Mouse (Mus musculus): ENCODE measurements around the gene Nedd9. TPM values are rescaled to one million over a fixed set of nuclear protein-coding genes. Genes with fewer than 3 reads are reported as not detected.

Gene Nedd9
- polyA plus RNA-seq, 1 experiment from 2014 or later, result 11.1 TPM

DNA sequence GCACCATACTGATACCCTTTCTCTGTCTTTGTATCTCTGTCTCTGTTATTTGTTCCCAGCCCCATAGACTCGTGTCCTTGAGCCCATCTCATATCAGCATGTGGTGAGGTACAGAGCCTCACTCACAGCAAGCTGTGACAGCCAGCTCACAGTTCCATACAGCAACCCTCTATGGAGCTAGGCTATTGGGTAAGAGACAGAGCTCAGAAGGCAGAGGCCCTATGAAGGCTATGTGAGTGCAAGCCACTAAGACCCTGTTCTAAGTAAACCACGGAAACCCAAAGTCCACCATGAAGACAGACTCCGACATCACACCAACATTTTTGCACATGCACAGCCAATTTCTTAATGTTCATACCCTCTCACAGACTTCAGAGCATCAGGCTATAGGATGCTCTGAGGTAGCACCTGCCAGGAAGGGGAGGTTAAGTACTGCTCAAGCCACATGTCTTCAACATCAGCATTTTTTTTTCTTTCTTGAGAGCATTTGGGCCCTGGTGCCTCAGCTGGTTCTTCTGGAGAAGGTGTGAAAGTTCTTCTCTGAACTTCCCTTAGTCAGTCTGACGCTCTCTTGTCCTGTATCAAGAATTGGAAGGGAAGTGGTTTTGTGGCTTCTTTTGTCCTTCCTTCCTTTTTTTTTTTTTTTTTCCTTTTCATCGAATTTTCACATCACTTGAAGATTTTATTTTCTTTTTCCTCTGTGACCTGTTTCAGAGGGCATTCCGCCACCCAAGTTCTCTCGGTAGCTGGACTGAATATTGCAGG, 105.9 kb downstream of the Nedd9 start:
- Histone ChIP-seq H3K4me1 (peaks cover 16% of the 10 kb centered on the region), H3K36me3 (no peaks in the 10 kb centered on the region), H3K9me3 (replicated peaks) (no peaks in the 10 kb centered on the region), H3K27ac (no peak overlapping the region), H3K4me3 (no peak overlapping the region), H3K27me3 (ENCODE audit: low read depth, poor library complexity, severe bottlenecking) (0 out of 2 replicates have a peak, but pooled peaks cover 6% of the 10 kb centered on the region)
- 82% methylated on average over 7 of the region's 7 CpGs for WGBS
- DNase-seq (ENCODE audit: low spot score), result no peak

DNA sequence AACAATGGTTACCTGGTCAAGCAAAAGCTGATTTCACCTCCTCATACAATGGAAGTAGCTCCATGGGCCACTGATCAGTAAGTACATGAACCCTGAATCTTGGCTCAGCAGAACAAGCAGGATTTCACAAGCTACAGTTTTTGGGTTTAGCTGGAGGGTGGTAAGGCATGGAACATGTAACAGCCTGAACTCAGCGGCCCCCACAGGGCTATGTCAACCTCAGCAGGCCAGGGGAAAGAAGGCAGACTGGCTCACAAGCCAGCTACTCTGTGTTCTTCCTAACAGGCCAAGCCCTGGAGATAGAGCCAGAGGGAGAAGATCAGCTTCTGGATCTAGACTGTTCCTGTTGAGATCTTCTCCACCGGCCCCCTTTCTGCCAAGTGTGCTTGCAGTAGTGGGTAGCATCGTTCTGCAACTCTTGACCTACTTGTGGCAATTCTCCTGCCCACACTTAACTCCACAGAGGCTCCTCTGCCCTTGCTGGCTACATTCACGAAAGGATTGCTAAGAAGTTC, 107.2 kb downstream of the Nedd9 start:
- 87% methylated on average over 4 of the region's 4 CpGs for WGBS
- no peak for DNase-seq (ENCODE audit: low spot score)
- 0 out of 2 replicates have a peak, but pooled peaks cover 6% of the 10 kb centered on the region for H3K27me3 ChIP-seq (ENCODE audit: low read depth, poor library complexity, severe bottlenecking)
- peaks cover 16% of the 10 kb centered on the region for H3K4me1 ChIP-seq
- H3K27ac ChIP-seq, result no peak overlapping the region
- no peak overlapping the region for H3K4me3 ChIP-seq
- no peaks in the 10 kb centered on the region for H3K36me3 ChIP-seq
- no peaks in the 10 kb centered on the region for H3K9me3 ChIP-seq (replicated peaks)

GRCm38 (mm10) chr13:41378462-41378861, 108.7 kb downstream of the Nedd9 start:
- 73% methylated on average over 5 of the region's 5 CpGs for WGBS
- H3K9me3 ChIP-seq (replicated peaks), result no peaks in the 10 kb centered on the region
- peaks cover 16% of the 10 kb centered on the region for H3K4me1 ChIP-seq
- 0 out of 2 replicates have a peak, but pooled peaks cover 6% of the 10 kb centered on the region for H3K27me3 ChIP-seq (ENCODE audit: low read depth, poor library complexity, severe bottlenecking)
- no peaks in the 10 kb centered on the region for H3K36me3 ChIP-seq
- H3K27ac ChIP-seq, result no peak overlapping the region
- no peak overlapping the region for H3K4me3 ChIP-seq
- no peak for DNase-seq (ENCODE audit: low spot score)

DNA sequence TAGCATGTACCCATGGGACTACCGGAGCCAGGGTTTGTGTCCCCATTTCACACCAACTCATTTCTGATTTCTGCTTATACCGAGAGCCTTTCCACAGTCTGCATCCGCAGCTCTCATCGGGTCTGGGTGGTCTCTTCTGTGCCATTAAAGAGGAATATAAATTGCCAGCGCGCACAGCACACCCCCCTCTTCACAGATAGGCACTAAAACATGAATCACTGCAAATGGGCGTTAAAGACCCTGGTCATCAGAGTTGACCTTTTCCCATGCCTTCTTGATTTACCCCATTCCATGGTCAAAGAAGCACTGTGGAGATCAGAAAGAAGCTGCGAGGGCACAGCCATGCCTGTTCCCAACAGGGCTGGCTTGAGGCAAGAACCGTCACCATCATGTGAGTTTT, 109.3 kb downstream of the Nedd9 start:
- no peak overlapping the region for H3K4me3 ChIP-seq
- 47% methylated on average over 9 of the region's 9 CpGs for WGBS
- no peaks in the 10 kb centered on the region for H3K9me3 ChIP-seq (replicated peaks)
- H3K36me3 ChIP-seq, result no peaks in the 10 kb centered on the region
- H3K27me3 ChIP-seq (ENCODE audit: low read depth, poor library complexity, severe bottlenecking), result 0 out of 2 replicates have a peak, but pooled peaks cover 6% of the 10 kb centered on the region
- no peak for DNase-seq (ENCODE audit: low spot score)
- H3K27ac ChIP-seq, result no peak overlapping the region
- peaks cover 16% of the 10 kb centered on the region for H3K4me1 ChIP-seq

GRCm38 (mm10) chr13:41377011-41377431, 110.1 kb downstream of the Nedd9 start:
- DNase-seq (ENCODE audit: low spot score), result no peak
- H3K36me3 ChIP-seq, result no peaks in the 10 kb centered on the region
- H3K9me3 ChIP-seq (replicated peaks), result no peaks in the 10 kb centered on the region
- no peak overlapping the region for H3K4me3 ChIP-seq
- H3K27me3 ChIP-seq (ENCODE audit: low read depth, poor library complexity, severe bottlenecking), result 0 out of 2 replicates have a peak, but pooled peaks cover 6% of the 10 kb centered on the region
- H3K27ac ChIP-seq, result no peak overlapping the region
- WGBS, result 5% methylated on average over 2 of the region's 2 CpGs
- H3K4me1 ChIP-seq, result peaks cover 16% of the 10 kb centered on the region

- Histone ChIP-seq H3K27me3 (ENCODE audit: low read depth, poor library complexity, severe bottlenecking) (0 out of 2 replicates have a peak, but pooled peaks cover 6% of the 10 kb centered on the region), H3K4me1 (peaks cover 16% of the 10 kb centered on the region), H3K4me3 (no peak overlapping the region), H3K27ac (no peak overlapping the region), H3K9me3 (replicated peaks) (no peaks in the 10 kb centered on the region), H3K36me3 (no peaks in the 10 kb centered on the region)
- DNase-seq (ENCODE audit: low spot score), result no peak
- WGBS, result 76% methylated on average over 4 of the region's 4 CpGs
Measured at GRCm38 (mm10) chr13:41376111-41376510, 111.1 kb downstream of the Nedd9 start.

GRCm38 (mm10) chr13:41375696-41376095, 111.5 kb downstream of the Nedd9 start:
- Histone ChIP-seq H3K9me3 (replicated peaks) (no peaks in the 10 kb centered on the region), H3K27me3 (ENCODE audit: low read depth, poor library complexity, severe bottlenecking) (0 out of 2 replicates have a peak, but pooled peaks cover 6% of the 10 kb centered on the region), H3K4me1 (peaks cover 16% of the 10 kb centered on the region), H3K36me3 (no peaks in the 10 kb centered on the region), H3K4me3 (no peak overlapping the region), H3K27ac (no peak overlapping the region)
- 66% methylated on average over 6 of the region's 6 CpGs for WGBS
- DNase-seq (ENCODE audit: low spot score), result no peak

DNA sequence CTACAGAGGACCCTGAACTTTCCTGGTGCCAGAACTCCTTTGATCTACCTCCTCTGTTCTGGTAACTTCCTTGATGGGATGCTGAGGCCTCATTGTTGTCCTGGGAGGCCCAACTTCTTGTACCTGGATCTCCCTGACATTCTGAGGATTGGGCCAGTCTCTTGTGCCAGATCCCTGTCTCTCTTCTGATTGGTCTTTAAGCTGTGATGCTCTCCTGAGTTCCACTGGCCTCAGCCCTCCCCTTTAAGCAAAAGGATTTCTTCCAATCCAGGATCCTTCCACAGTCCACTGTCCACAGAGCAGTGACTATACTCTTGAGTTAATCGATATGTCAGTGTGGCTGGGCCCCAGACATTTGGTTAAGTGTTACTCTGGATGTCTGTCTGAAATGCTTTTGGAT, 112.3 kb downstream of the Nedd9 start:
- H3K9me3 ChIP-seq (replicated peaks), result no peaks in the 10 kb centered on the region
- H3K4me3 ChIP-seq, result no peak overlapping the region
- DNase-seq (ENCODE audit: low spot score), result no peak
- WGBS, result 90% methylated on average over 1 of the region's 1 CpGs
- peaks cover 16% of the 10 kb centered on the region for H3K4me1 ChIP-seq
- H3K27me3 ChIP-seq (ENCODE audit: low read depth, poor library complexity, severe bottlenecking), result 0 out of 2 replicates have a peak, but pooled peaks cover 6% of the 10 kb centered on the region
- H3K27ac ChIP-seq, result no peak overlapping the region
- no peaks in the 10 kb centered on the region for H3K36me3 ChIP-seq

DNA sequence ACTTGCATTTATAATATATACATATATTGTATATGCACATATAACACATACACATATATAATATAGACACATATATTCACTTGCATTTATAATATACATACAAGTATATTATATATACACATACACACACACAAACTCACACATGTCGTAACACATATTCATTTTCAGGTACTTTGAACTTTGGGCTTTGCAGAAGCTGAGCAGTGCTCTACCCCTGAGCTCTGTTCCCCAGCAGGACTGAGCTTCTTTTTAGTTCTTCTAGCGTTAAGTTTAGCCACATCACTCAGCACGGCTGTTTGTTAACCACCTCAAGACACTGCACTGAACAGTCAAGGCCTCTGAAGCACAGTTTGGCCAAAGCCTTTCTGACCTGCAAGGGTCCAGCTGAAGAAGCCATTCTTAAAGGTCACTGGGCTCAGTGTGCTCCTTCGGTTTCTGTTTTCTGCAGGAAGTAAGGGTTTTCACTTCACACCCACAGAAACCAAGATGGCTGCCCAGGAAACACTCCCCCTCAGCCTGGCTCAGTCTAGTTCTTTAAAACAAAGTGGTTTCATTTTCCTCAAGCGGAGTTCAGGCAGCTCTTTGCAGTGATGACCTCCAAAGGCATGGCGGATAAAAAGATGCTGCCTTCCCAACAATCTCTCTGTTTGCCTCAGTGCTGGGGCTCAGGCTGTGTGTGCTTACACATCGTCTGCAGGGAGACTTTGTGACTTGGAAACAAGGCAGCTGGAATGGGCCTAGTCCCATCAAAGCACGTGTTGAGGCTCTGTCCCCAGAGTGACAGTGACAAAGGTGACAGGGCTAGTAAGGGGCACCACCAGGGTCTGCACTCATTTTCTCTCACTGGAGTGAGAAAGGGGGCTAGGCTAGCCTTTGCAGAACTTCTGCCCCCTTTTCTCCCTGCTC, 114.4 kb downstream of the Nedd9 start:
- H3K27ac ChIP-seq, result peak overlapping the region; percentile 37; the same call in 1 of the 2 replicates
- H3K9me3 ChIP-seq (replicated peaks), result no peaks in the 10 kb centered on the region
- peaks cover 12% of the 10 kb centered on the region for H3K4me1 ChIP-seq
- no peaks in the 10 kb centered on the region for H3K27me3 ChIP-seq (ENCODE audit: low read depth, poor library complexity, severe bottlenecking)
- no peak overlapping the region for H3K4me3 ChIP-seq
- 79% methylated on average over 8 of the region's 8 CpGs for WGBS
- no peaks in the 10 kb centered on the region for H3K36me3 ChIP-seq
- no peak for DNase-seq (ENCODE audit: low spot score)

DNA sequence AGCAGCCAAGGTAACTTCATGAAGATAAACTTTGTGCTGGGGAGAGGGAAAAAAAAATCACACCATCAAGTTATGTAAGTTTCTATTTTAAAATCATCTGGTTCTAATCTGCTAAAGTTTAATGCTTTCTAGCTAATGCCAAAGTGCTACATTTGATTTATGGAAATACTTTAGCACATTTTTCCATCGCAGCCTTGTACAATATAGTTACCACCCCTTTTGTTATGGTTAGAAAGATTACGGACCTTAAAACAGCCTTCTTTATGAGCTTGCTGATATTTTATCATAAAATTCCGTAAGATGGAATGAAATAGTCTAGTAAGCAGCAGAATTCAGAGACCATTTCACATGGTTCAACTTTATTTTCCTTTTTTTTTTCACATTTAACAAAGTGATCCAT, 115.6 kb downstream of the Nedd9 start:
- no peak overlapping the region for H3K27ac ChIP-seq
- no peaks in the 10 kb centered on the region; the same call in 1 of the 2 replicates for H3K4me1 ChIP-seq
- 84% methylated on average over 3 of the region's 3 CpGs for WGBS
- no peak overlapping the region for H3K4me3 ChIP-seq
- H3K9me3 ChIP-seq (replicated peaks), result no peaks in the 10 kb centered on the region
- H3K27me3 ChIP-seq (ENCODE audit: low read depth, poor library complexity, severe bottlenecking), result no peaks in the 10 kb centered on the region
- DNase-seq (ENCODE audit: low spot score), result no peak
- H3K36me3 ChIP-seq, result no peaks in the 10 kb centered on the region

- Histone ChIP-seq H3K36me3 (no peaks in the 10 kb centered on the region), H3K4me1 (no peaks in the 10 kb centered on the region; the same call in 1 of the 2 replicates), H3K27me3 (ENCODE audit: low read depth, poor library complexity, severe bottlenecking) (no peaks in the 10 kb centered on the region), H3K4me3 (no peak overlapping the region), H3K27ac (no peak overlapping the region), H3K9me3 (replicated peaks) (no peaks in the 10 kb centered on the region)
- WGBS, result 82% methylated on average over 5 of the region's 5 CpGs
- no peak for DNase-seq (ENCODE audit: low spot score)
Measured at GRCm38 (mm10) chr13:41368612-41369011, 118.5 kb downstream of the Nedd9 start.

DNA sequence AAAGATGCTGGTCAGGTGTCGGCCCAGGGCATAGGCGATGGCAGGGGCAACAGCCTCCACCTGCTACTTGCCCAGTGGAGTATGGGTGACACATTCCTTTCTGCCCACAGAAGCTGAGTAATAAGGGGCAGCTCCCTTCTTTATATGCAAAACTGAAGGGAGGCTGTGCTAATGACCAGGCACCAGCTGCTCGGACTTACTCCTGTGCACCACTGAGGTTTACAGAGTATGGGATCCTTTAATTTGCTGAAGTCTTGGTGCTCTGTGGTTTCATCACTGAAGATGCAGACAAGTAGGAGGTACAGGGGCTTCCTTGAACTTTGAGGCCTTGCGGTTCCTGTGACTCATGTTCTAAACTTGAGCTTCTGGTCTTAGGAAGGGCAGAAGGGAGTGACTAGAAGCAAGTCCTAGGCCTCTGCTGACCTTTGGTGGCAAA, 120.0 kb downstream of the Nedd9 start:
- H3K4me1 ChIP-seq, result no peaks in the 10 kb centered on the region; the same call in 1 of the 2 replicates
- no peaks in the 10 kb centered on the region for H3K9me3 ChIP-seq (replicated peaks)
- no peaks in the 10 kb centered on the region for H3K36me3 ChIP-seq
- no peak overlapping the region for H3K27ac ChIP-seq
- H3K4me3 ChIP-seq, result no peak overlapping the region
- no peaks in the 10 kb centered on the region for H3K27me3 ChIP-seq (ENCODE audit: low read depth, poor library complexity, severe bottlenecking)
- no peak for DNase-seq (ENCODE audit: low spot score)
- WGBS, result 87% methylated on average over 4 of the region's 4 CpGs
